Mouse (Mus musculus): ENCODE measurements around the gene Mertk. TPM values are rescaled to one million over a fixed set of nuclear protein-coding genes. Genes with fewer than 3 reads are reported as not detected.

Gene Mertk
- polyA plus RNA-seq, 2 experiments, result 3.1 to 3.2 TPM

DNA sequence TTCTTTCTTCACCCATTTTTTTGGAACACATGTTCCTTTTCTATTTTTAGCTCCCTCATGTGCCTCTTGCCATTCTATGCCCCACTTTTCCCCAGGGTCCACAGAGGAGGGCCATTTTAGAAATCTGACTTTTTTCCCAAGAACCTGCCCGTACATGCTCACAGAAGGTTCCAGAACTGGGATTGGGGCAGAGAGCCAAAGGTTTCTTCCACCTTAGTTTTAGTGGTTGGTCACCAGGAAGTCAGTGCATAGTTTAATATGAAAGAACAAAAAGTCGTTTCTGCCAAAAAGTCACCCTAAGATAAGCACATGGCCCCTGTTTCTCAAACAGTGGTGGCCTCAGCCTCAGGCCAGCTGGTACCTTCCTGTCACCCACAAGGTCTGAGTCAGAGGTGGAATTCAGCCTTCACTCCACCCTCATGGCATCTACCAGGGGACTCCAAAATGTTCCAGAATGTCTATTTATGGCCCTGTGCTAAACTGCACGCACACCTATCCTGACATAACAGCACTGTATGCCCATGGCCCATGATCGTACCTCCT is 56.5 kb downstream of the Mertk start:
- H3K27me3 ChIP-seq (ENCODE audit: control insufficient read depth, insufficient read depth, low read length), result no peaks in the 10 kb centered on the region
- no peaks in the 10 kb centered on the region for H3K36me3 ChIP-seq (replicated peaks; ENCODE audit: control insufficient read depth, insufficient read depth, low read depth)
- H3K27ac ChIP-seq, result no peak overlapping the region
- TF ChIP-seq CTCF (IDR thresholded peaks at IDR 0.05; ENCODE audit: low read depth) (no peak), EP300 (IDR thresholded peaks at IDR 0.05; ENCODE audit: low read depth) (no peak)
- no peaks in the 10 kb centered on the region for H3K4me1 ChIP-seq (replicated peaks; ENCODE audit: control insufficient read depth in 2 of 2, insufficient read depth in 2 of 2, low read length in 1 of 2)
- WGBS (ENCODE audit: insufficient replicate concordance), result 54% methylated on average over 4 of the region's 4 CpGs
- ATAC-seq (ENCODE audit: insufficient read depth) (no peak), DNase-seq (ENCODE audit: low read depth in 3 of 3, low spot score in 3 of 3) (no peak)
- no peaks in the 10 kb centered on the region for H3K9me3 ChIP-seq (ENCODE audit: control insufficient read depth, low read length)
- no peak overlapping the region for H3K4me3 ChIP-seq (ENCODE audit: insufficient read depth in 1 of 2, low read depth in 2 of 2, low read length in 2 of 2)
- no peak overlapping the region for H3K4me2 ChIP-seq (ENCODE audit: low read depth)
- H3K9ac ChIP-seq (replicated peaks), result no peak overlapping the region

GRCm38 (mm10) chr2:128758724-128759340 is 60.1 kb downstream of the Mertk start:
- ATAC-seq (ENCODE audit: insufficient read depth) (no peak), DNase-seq (ENCODE audit: low read depth in 3 of 3, low spot score in 3 of 3) (no peak)
- no peaks in the 10 kb centered on the region for H3K4me1 ChIP-seq (replicated peaks; ENCODE audit: control insufficient read depth in 2 of 2, insufficient read depth in 2 of 2, low read length in 1 of 2)
- H3K36me3 ChIP-seq (replicated peaks; ENCODE audit: control insufficient read depth, insufficient read depth, low read depth), result no peaks in the 10 kb centered on the region
- H3K4me2 ChIP-seq (ENCODE audit: low read depth), result no peak overlapping the region
- no peak overlapping the region for H3K9ac ChIP-seq (replicated peaks)
- no peak overlapping the region for H3K27ac ChIP-seq
- WGBS (ENCODE audit: insufficient replicate concordance), result 69% methylated on average over 10 of the region's 10 CpGs
- no peaks in the 10 kb centered on the region for H3K9me3 ChIP-seq (ENCODE audit: control insufficient read depth, low read length)
- TF ChIP-seq EP300 (IDR thresholded peaks at IDR 0.05; ENCODE audit: low read depth) (no peak), CTCF (IDR thresholded peaks at IDR 0.05; ENCODE audit: low read depth) (no peak)
- H3K4me3 ChIP-seq (ENCODE audit: insufficient read depth in 1 of 2, low read depth in 2 of 2, low read length in 2 of 2), result no peak overlapping the region
- H3K27me3 ChIP-seq (ENCODE audit: control insufficient read depth, insufficient read depth, low read length), result no peaks in the 10 kb centered on the region

- 69% methylated on average over 9 of the region's 9 CpGs for WGBS (ENCODE audit: insufficient replicate concordance)
- Histone ChIP-seq H3K9me3 (ENCODE audit: control insufficient read depth, low read length) (no peaks in the 10 kb centered on the region), H3K9ac (replicated peaks) (no peak overlapping the region), H3K27ac (no peak overlapping the region), H3K27me3 (ENCODE audit: control insufficient read depth, insufficient read depth, low read length) (no peaks in the 10 kb centered on the region), H3K4me1 (replicated peaks; ENCODE audit: control insufficient read depth in 2 of 2, insufficient read depth in 2 of 2, low read length in 1 of 2) (no peaks in the 10 kb centered on the region), H3K4me3 (ENCODE audit: insufficient read depth in 1 of 2, low read depth in 2 of 2, low read length in 2 of 2) (no peak overlapping the region), H3K36me3 (replicated peaks; ENCODE audit: control insufficient read depth, insufficient read depth, low read depth) (no peaks in the 10 kb centered on the region), H3K4me2 (ENCODE audit: low read depth) (no peak overlapping the region)
- TF ChIP-seq EP300 (IDR thresholded peaks at IDR 0.05; ENCODE audit: low read depth) (no peak), CTCF (IDR thresholded peaks at IDR 0.05; ENCODE audit: low read depth) (no peak)
- ATAC-seq (ENCODE audit: insufficient read depth), result no peak
- DNase-seq (ENCODE audit: low read depth in 3 of 3, low spot score in 3 of 3), result no peak
These were observed 63.3 kb downstream of the Mertk start for GRCm38 (mm10) chr2:128762008-128762407.

GRCm38 (mm10) chr2:128765787-128766186 is 67.0 kb downstream of the Mertk start:
- Histone ChIP-seq H3K4me3 (ENCODE audit: insufficient read depth in 1 of 2, low read depth in 2 of 2, low read length in 2 of 2) (no peak overlapping the region), H3K27ac (no peak overlapping the region), H3K9ac (replicated peaks) (no peak overlapping the region), H3K4me1 (replicated peaks; ENCODE audit: control insufficient read depth in 2 of 2, insufficient read depth in 2 of 2, low read length in 1 of 2) (no peaks in the 10 kb centered on the region), H3K9me3 (ENCODE audit: control insufficient read depth, low read length) (no peaks in the 10 kb centered on the region), H3K4me2 (ENCODE audit: low read depth) (no peak overlapping the region), H3K27me3 (ENCODE audit: control insufficient read depth, insufficient read depth, low read length) (no peaks in the 10 kb centered on the region), H3K36me3 (replicated peaks; ENCODE audit: control insufficient read depth, insufficient read depth, low read depth) (no peaks in the 10 kb centered on the region)
- no peak for TF ChIP-seq CTCF (IDR thresholded peaks at IDR 0.05; ENCODE audit: low read depth)
- no peak for TF ChIP-seq EP300 (IDR thresholded peaks at IDR 0.05; ENCODE audit: low read depth)
- no peak for DNase-seq (ENCODE audit: low read depth in 3 of 3, low spot score in 3 of 3)
- WGBS (ENCODE audit: insufficient replicate concordance), result 48% methylated on average over 1 of the region's 1 CpGs
- ATAC-seq (ENCODE audit: insufficient read depth), result no peak

DNA sequence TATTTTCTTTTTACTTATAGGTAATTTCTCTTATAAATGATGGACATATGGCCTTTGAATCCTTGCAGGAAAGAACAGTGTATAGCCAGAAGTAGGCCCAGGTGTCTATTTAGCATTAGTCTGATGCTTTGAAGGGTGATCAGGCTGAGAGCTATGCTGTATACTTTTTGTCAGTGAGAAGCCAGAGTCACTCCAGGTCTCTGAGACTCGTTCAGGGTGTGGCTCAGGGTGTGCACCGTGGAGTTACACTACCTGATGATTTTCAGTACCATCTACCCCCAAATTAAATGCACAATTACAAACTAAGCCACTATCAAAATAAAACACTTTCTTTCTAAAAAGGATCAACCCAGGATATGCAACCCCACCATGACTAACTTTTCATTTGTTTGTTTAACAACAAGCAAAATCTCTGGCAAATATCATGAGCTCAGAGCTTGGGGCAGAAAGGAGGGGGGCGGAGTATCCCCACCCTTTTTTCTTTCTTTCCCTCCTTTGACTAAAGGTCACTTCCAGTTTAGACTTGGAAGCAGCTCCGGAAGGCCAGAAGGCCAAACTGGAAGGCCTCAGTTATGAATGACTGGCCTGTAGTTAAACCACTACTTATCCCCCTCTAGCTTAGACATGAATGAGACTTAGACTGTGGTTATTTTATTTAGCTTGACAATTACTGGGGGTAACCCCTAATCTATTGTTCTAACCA is 69.9 kb downstream of the Mertk start:
- Histone ChIP-seq H3K4me1 (replicated peaks; ENCODE audit: control insufficient read depth in 2 of 2, insufficient read depth in 2 of 2, low read length in 1 of 2) (no peaks in the 10 kb centered on the region), H3K27me3 (ENCODE audit: control insufficient read depth, insufficient read depth, low read length) (no peaks in the 10 kb centered on the region), H3K36me3 (replicated peaks; ENCODE audit: control insufficient read depth, insufficient read depth, low read depth) (no peaks in the 10 kb centered on the region), H3K27ac (no peak overlapping the region), H3K9me3 (ENCODE audit: control insufficient read depth, low read length) (no peaks in the 10 kb centered on the region), H3K4me2 (ENCODE audit: low read depth) (no peak overlapping the region), H3K4me3 (ENCODE audit: insufficient read depth in 1 of 2, low read depth in 2 of 2, low read length in 2 of 2) (no peak overlapping the region), H3K9ac (replicated peaks) (no peak overlapping the region)
- DNase-seq (ENCODE audit: low read depth in 3 of 3, low spot score in 3 of 3) (no peak), ATAC-seq (ENCODE audit: insufficient read depth) (no peak)
- WGBS (ENCODE audit: insufficient replicate concordance), result 55% methylated on average over 4 of the region's 4 CpGs
- TF ChIP-seq EP300 (IDR thresholded peaks at IDR 0.05; ENCODE audit: low read depth) (no peak), CTCF (IDR thresholded peaks at IDR 0.05; ENCODE audit: low read depth) (no peak)

All from liver, embryonic 14.5 days (tissue).